Mouse (Mus musculus) v-Abl transformed pro-B cells (cell line): ENCODE data around the gene Kri1.

Experiments used
- in situ Hi-C, 2 experiments: fragments of 400-800 bp; cut with MboI; formaldehyde crosslinking; loops; one replicate each; pipeline ENCODE4 v1.15.1; 2025; ENCODE audit not compliant: unreplicated experiment in 2 of 2

Kri1 gene

GRCm38 (mm10) chr9:21249629-21250508 lies 37.9 kb downstream of the Kri1 start:
- in situ Hi-C loops = no loop called here

GRCm38 (mm10) chr9:21248326-21248725 lies 39.4 kb downstream of the Kri1 start, which contains the start of gene S1pr5:
Gene S1pr5 (minus strand): TSS chr9:21248443.
- in situ Hi-C loops = no loop called here

GRCm38 (mm10) chr9:21246342-21246741 lies 41.4 kb downstream of the Kri1 start:
- in situ Hi-C loops = no loop called here

GRCm38 (mm10) chr9:21245113-21245487 lies 42.7 kb downstream of the Kri1 start:
- in situ Hi-C loops = no loop called here

GRCm38 (mm10) chr9:21244428-21245112 lies 43.2 kb downstream of the Kri1 start:
- in situ Hi-C loops = no loop called here

GRCm38 (mm10) chr9:21243826-21244427 lies 43.8 kb downstream of the Kri1 start:
- in situ Hi-C loops = no loop called here

GRCm38 (mm10) chr9:21241343-21241742 lies 46.4 kb downstream of the Kri1 start:
- in situ Hi-C loops = no loop called here

GRCm38 (mm10) chr9:21239465-21239848 lies 48.3 kb downstream of the Kri1 start:
- in situ Hi-C loops = no loop called here

GRCm38 (mm10) chr9:21238733-21239464 lies 48.9 kb downstream of the Kri1 start, which contains the start of gene Keap1:
Gene Keap1 (minus strand): TSS chr9:21239361.
- in situ Hi-C loops = no loop called here

GRCm38 (mm10) chr9:21238004-21238732 lies 49.6 kb downstream of the Kri1 start:
- in situ Hi-C loops = no loop called here

GRCm38 (mm10) chr9:21237368-21238003 lies 50.3 kb downstream of the Kri1 start:
- in situ Hi-C loops = no loop called here

- in situ Hi-C loops = no loop called here
Observed at GRCm38 (mm10) chr9:21236991-21237367, 50.8 kb downstream of the Kri1 start.

- in situ Hi-C loops = no loop called here
Observed at GRCm38 (mm10) chr9:21235341-21235740, 52.4 kb downstream of the Kri1 start.

GRCm38 (mm10) chr9:21233805-21234204 lies 54.0 kb downstream of the Kri1 start:
- in situ Hi-C loops = loop anchor here in 1 of 2 experiments (5.0 kb wide), 1 partner anchor 78 kb away; the partner anchor contains the start of gene Ap1m2

- in situ Hi-C loops = loop anchor here in 1 of 2 experiments (5.0 kb wide), 1 partner anchor 79 kb away; the partner anchor contains the start of gene Ap1m2
Observed at GRCm38 (mm10) chr9:21233366-21233765, 54.4 kb downstream of the Kri1 start.

GRCm38 (mm10) chr9:21232867-21233266 lies 54.9 kb downstream of the Kri1 start:
- in situ Hi-C loops = loop anchor here in 1 of 2 experiments (5.0 kb wide), 1 partner anchor 79 kb away; the partner anchor contains the start of gene Ap1m2

- in situ Hi-C loops = loop anchor here in 1 of 2 experiments (5.0 kb wide), 1 partner anchor 81 kb away; the partner anchor contains the start of gene Ap1m2
Observed at GRCm38 (mm10) chr9:21231551-21231950, 56.2 kb downstream of the Kri1 start.

GRCm38 (mm10) chr9:21227342-21227741 lies 60.4 kb downstream of the Kri1 start:
- in situ Hi-C loops = loop anchor here in 1 of 2 experiments (10.0 kb wide), 1 partner anchor 177 kb away; no protein-coding TSS in a partner anchor

GRCm38 (mm10) chr9:21225415-21225758 lies 62.4 kb downstream of the Kri1 start:
- in situ Hi-C loops = loop anchor here in 1 of 2 experiments (10.0 kb wide), 1 partner anchor 179 kb away; no protein-coding TSS in a partner anchor
